Mouse (Mus musculus) embryonic fibroblast, embryonic 13.5 days (primary cell): ENCODE data around the gene Lamb2.

Experiments used
- CTCF ChIP-seq: IDR thresholded peaks from 2 replicates; pipeline ENCODE4 v1.5.1; 2011; ENCODE audit warnings: mild to moderate bottlenecking, control low read depth, low read length, moderate library complexity, borderline replicate concordance; ENCODE audit not compliant: insufficient read depth
- POLR2A ChIP-seq: IDR thresholded peaks from 2 replicates; pipeline ENCODE4 v1.6.1; 2011; ENCODE audit warnings: low read depth, mild to moderate bottlenecking, control low read depth, low read length, moderate library complexity

DNA sequence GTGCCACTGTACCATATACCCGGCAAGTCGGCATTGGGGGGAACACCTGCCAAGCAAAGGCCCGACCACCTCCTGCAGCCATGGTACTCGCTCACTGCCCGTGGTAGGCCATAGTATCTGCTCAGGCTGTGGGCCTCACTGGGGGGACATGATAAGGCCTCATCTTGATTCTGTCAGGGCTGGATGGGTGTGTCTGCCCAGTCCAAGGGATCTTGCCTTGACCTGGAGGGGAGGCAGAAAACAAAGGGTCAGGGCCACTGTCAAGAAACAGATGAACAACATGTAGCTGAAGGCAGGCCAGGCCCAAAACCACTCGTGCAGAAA is 28.4 kb upstream of the Lamb2 start:
- TF ChIP-seq CTCF (no peak), POLR2A (no peak)
